Mouse (Mus musculus): ENCODE data around the gene Gabrg3. TPM values are rescaled to one million over a fixed set of nuclear protein-coding genes. Genes with fewer than 3 reads are reported as not detected.

Gabrg3 gene
- polyA plus RNA-seq (2014; fragmentation: Illumina TruSeq; extraction: RNeasy Lipid Tissue Mini Kit (QIAGEN cat#74804); ENCODE audit: low read depth, low replicate concordance) = 0.82 TPM

DNA sequence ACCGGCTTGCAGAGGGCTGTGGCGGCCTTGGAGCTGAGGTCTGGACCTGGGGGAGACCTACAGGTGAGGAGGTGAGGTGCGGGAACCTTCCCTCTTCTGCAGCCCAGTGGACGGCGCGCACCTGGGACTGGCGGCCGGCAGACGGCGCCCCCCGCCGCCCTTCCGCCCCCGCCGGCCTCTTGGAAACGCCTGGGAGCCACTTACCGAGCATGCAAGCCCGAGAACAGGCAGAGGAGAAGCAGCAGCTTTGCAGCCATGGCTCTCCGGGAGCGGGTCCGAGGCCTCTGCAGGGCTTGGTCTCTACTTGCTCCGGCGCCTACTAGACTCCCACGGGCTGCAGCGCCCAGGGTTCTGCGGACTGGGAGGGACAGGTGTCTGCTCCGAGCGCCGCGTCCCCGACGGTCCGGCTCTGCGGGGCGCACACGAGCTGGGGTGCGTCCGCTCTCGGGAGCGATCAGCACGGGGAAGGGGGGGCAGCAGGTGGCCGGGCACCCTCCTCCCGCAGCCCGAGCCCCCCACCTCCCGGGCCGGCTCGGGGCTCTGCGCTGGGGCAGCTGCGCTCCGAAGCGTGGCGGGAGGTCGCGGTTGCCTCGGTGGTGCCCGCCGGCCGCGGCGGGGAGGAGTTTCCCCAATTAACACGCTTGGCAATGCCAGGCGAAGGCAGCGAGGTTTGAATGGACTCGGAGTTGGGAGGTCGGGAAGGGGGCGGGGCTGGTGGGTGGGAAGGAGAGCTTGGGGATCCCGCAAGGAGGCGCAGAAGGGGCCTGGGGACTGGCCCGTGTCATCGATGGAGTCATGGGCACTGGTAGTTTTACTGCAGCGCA lies at the start of gene Gabrg3:
TSS of gene Gabrg3 (minus strand) at position 672 of the 824 bp plus-strand sequence.

GRCm38 (mm10) chr7:57419392-57419791 lies 32.4 kb upstream of the Gabrg3 start, which contains the start of gene Gabrb3:
Gene Gabrb3 (plus strand): TSS chr7:57419692.

Other genes with a start within 250 kb of the Gabrg3 start
- 2.2 TPM for gene Gabrb3, start 32.5 kb upstream of the Gabrg3 start, polyA plus RNA-seq (2014; fragmentation: Illumina TruSeq; extraction: RNeasy Lipid Tissue Mini Kit (QIAGEN cat#74804); ENCODE audit: low read depth, low replicate concordance)
- not detected for gene Gabra5, start 122.9 kb upstream of the Gabrg3 start, polyA plus RNA-seq (2014; fragmentation: Illumina TruSeq; extraction: RNeasy Lipid Tissue Mini Kit (QIAGEN cat#74804); ENCODE audit: low read depth, low replicate concordance)